Mouse (Mus musculus) heart, postnatal 0 days (tissue): ENCODE data around the gene Tfrc.

Experiments
- CTCF ChIP-seq: IDR thresholded peaks from 2 replicates; pipeline ENCODE4 v1.5.1; 2016; ENCODE audit warnings: antibody characterized with exemption, control low read depth, low read depth
- EP300 ChIP-seq: IDR thresholded peaks from 2 replicates; pipeline ENCODE4 v1.6.1; 2016; ENCODE audit warnings: antibody characterized with exemption, low read depth

DNA sequence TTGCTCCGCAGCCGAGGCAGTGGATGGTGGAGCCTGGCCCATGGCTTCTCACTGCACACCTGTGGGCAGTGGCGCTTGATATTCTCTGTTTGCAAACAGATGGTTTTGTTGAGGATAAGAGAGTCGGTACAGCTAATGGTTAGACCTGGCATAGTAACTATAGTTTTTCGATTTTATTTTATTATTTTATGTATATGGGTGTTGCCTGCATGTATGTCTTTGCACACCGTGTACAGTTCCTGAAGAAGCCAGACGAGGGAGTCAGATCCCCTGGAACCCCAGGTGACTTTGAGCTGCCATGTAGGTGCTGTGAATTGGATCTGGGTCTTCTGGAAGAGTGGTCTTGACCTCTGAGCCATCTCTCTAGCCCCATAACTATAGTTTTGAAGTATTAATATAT is 53.7 kb downstream of the Tfrc start:
- TF ChIP-seq CTCF (no peak), EP300 (no peak)
